Mouse (Mus musculus): ENCODE data around the gene Ipo8. TPM values are rescaled to one million over a fixed set of nuclear protein-coding genes. Genes with fewer than 3 reads are reported as not detected.

Ipo8 gene
- total RNA-seq, 2 experiments from 2014 or later = 27.3 to 27.7 TPM

GRCm38 (mm10) chr6:148761967-148762712, 69.1 kb downstream of the Ipo8 start:
- DNase-seq (ENCODE audit: low spot score in 2 of 2) = no peak

- no peak for DNase-seq (ENCODE audit: low spot score in 2 of 2)
Observed at GRCm38 (mm10) chr6:148761475-148761874, 69.8 kb downstream of the Ipo8 start.

GRCm38 (mm10) chr6:148756535-148756934, 74.7 kb downstream of the Ipo8 start:
- DNase-seq (ENCODE audit: low spot score in 2 of 2) = no peak

- DNase-seq (ENCODE audit: low spot score in 2 of 2) = no peak
Observed at GRCm38 (mm10) chr6:148751400-148751799, 79.9 kb downstream of the Ipo8 start.

GRCm38 (mm10) chr6:148750183-148750582, 81.1 kb downstream of the Ipo8 start:
- DNase-seq (ENCODE audit: low spot score in 2 of 2) = no peak

- peak in 1 of 2 experiments; percentile 19 for DNase-seq (ENCODE audit: low spot score in 2 of 2)
Observed at GRCm38 (mm10) chr6:148740521-148741226, 90.6 kb downstream of the Ipo8 start.

- no peak for DNase-seq (ENCODE audit: low spot score in 2 of 2)
Observed at GRCm38 (mm10) chr6:148736390-148736789, 94.9 kb downstream of the Ipo8 start.

GRCm38 (mm10) chr6:148734012-148734411, 97.3 kb downstream of the Ipo8 start:
- DNase-seq (ENCODE audit: low spot score in 2 of 2) = no peak

- DNase-seq (ENCODE audit: low spot score in 2 of 2) = no peak
Observed at GRCm38 (mm10) chr6:148732920-148733319, 98.3 kb downstream of the Ipo8 start.

GRCm38 (mm10) chr6:148728571-148728970, 102.7 kb downstream of the Ipo8 start:
- no peak for DNase-seq (ENCODE audit: low spot score in 2 of 2)

GRCm38 (mm10) chr6:148727871-148728524, 103.3 kb downstream of the Ipo8 start:
- DNase-seq (ENCODE audit: low spot score in 2 of 2) = peak in 1 of 2 experiments; percentile 33

GRCm38 (mm10) chr6:148724453-148724852, 106.8 kb downstream of the Ipo8 start:
- no peak for DNase-seq (ENCODE audit: low spot score in 2 of 2)

Other genes with a start within 250 kb of the Ipo8 start
- gene Caprin2, start 64.8 kb upstream of the Ipo8 start, total RNA-seq (2021) = 10 to 100 TPM; 17.9 to 20.2 TPM
- 10 to 100 TPM in 1 of 2 experiments, 1 to 10 TPM in 1; 8.3 to 12.0 TPM for gene Sinhcaf, start 115.0 kb upstream of the Ipo8 start, total RNA-seq (2021)